ENCODE assay signal across 8 mouse cellular contexts in the genomic region with DNA sequence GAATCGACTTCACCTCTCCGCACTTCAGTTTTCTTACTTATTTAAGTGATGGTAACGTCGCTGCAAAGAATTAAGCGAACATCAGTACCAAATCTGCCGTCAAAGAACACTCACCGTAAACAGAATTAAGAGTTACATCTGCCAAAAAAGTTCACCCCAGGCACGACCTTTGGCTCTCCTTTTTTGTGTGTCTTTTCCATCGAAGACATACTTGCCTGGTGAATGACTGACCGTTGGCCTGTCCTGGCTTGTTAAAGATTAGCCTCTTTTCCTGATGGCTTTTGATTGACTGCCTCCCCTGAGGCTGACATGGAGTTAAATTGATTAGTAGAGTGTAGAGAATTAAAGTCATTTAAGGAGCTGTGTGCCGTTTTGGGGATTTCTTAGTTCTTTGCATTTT. TPM values are rescaled to one million over a fixed set of nuclear protein-coding genes. Genes with fewer than 3 reads are reported as not detected.
DNase-seq lines count a peak whose midpoint lies in the region; ATAC-seq and TF ChIP-seq lines count a peak whose summit lies in the region.

No protein-coding gene starts in this region.

- WGBS in heart, adult 2 months = 36% methylated on average over 11 of the region's 11 CpGs
- 6% methylated on average over 11 of the region's 11 CpGs for WGBS in hindbrain, postnatal 0 days
- 4% methylated on average over 11 of the region's 11 CpGs for WGBS in liver, embryonic 15.5 days (ENCODE audit: insufficient replicate concordance)

- no peaks in the 10 kb centered on the region for H3K4me1 ChIP-seq in heart, adult 2 months (ENCODE audit: control insufficient read depth, insufficient read depth, low read length)
- H3K4me1 ChIP-seq in brown adipose tissue, adult 24 weeks (ENCODE audit: control insufficient read depth, insufficient read depth, insufficient read length, low read length) = peaks cover 3% of the 10 kb centered on the region; the same call in 1 of the 2 replicates
- H3K4me1 ChIP-seq in hindbrain, postnatal 0 days (ENCODE audit: insufficient read depth, low read length) = peaks cover 12% of the 10 kb centered on the region; the same call in 1 of the 2 replicates
- H3K4me1 ChIP-seq in liver, embryonic 15.5 days (replicated peaks) = peaks cover 53% of the 10 kb centered on the region

- no peak for DNase-seq in heart, adult 2 months
- DNase-seq in heart, postnatal 4 days = no peak
- no peak for DNase-seq in hindbrain, postnatal 0 days (ENCODE audit: low spot score)
- no peak for DNase-seq in frontal cortex, postnatal 25 days (ENCODE audit: low spot score in 2 of 2)
- no peak for DNase-seq in left cerebral cortex, postnatal 14 days (ENCODE audit: low spot score in 2 of 2)

- intact Hi-C loops in heart, adult 2 months (cut with DNase I) = no loop called here
- intact Hi-C loops in left cerebral cortex, postnatal 14 days (cut with DNase I) = loop anchor here (5.0 kb wide), 1 partner anchor 800 kb away; no protein-coding TSS in a partner anchor

- H3K9ac ChIP-seq in heart, adult 2 months (ENCODE audit: low read depth, low read length) = no peak overlapping the region
- peak overlapping the region; percentile 55 for H3K9ac ChIP-seq in hindbrain, postnatal 0 days (replicated peaks; ENCODE audit: low read length)
- H3K9ac ChIP-seq in liver, embryonic 15.5 days = peak overlapping the region; percentile 80

- no peaks in the 10 kb centered on the region for H3K27me3 ChIP-seq in heart, adult 2 months (ENCODE audit: control insufficient read depth, insufficient read depth, low read length)
- H3K27me3 ChIP-seq in hindbrain, postnatal 0 days (ENCODE audit: insufficient read depth, low read length) = no peaks in the 10 kb centered on the region
- no peaks in the 10 kb centered on the region for H3K27me3 ChIP-seq in liver, embryonic 15.5 days

- no peaks in the 10 kb centered on the region for H3K9me3 ChIP-seq in hindbrain, postnatal 0 days (ENCODE audit: low read length)
- H3K9me3 ChIP-seq in liver, embryonic 15.5 days (replicated peaks) = no peaks in the 10 kb centered on the region

- H3K4me2 ChIP-seq in hindbrain, postnatal 0 days (ENCODE audit: low read depth, low read length) = peak overlapping the region; percentile 98
- H3K4me2 ChIP-seq in liver, embryonic 15.5 days = peak overlapping the region; percentile 90

- no peaks in the 10 kb centered on the region for H3K79me2 ChIP-seq in heart, adult 2 months (replicated peaks; ENCODE audit: control insufficient read depth, insufficient read depth, low read length)

- no peak overlapping the region for H3K27ac ChIP-seq in heart, adult 2 months
- H3K27ac ChIP-seq in brown adipose tissue, adult 24 weeks (replicated peaks; ENCODE audit: low read depth, low read length) = no peak overlapping the region
- H3K27ac ChIP-seq in hindbrain, postnatal 0 days = no peak overlapping the region
- H3K27ac ChIP-seq in liver, embryonic 15.5 days (replicated peaks) = peak overlapping the region; percentile 90

- no peak for TF ChIP-seq CTCF in heart, adult 2 months (IDR thresholded peaks at IDR 0.05)
- no peak for TF ChIP-seq CTCF in hindbrain, postnatal 0 days (IDR thresholded peaks at IDR 0.05; ENCODE audit: low read depth)

- TF ChIP-seq EP300 in heart, adult 2 months (IDR thresholded peaks at IDR 0.05; ENCODE audit: insufficient read depth, low read depth, low read length) = no peak

- peak overlapping the region; percentile 54 for H3K4me3 ChIP-seq in heart, adult 2 months
- H3K4me3 ChIP-seq in brown adipose tissue, adult 24 weeks (ENCODE audit: insufficient read depth, low read depth, low read length) = peak overlapping the region; percentile 80
- peak overlapping the region; percentile 77 for H3K4me3 ChIP-seq in hindbrain, postnatal 0 days (ENCODE audit: low read length)
- peak overlapping the region; percentile 91 for H3K4me3 ChIP-seq in liver, embryonic 15.5 days (replicated peaks)

- TF ChIP-seq POLR2A in heart, adult 2 months (IDR thresholded peaks at IDR 0.05; ENCODE audit: insufficient read depth, low read depth, low read length) = no peak

- peaks cover 2% of the 10 kb centered on the region; the same call in 1 of the 2 replicates for H3K36me3 ChIP-seq in heart, adult 2 months (ENCODE audit: control insufficient read depth, insufficient read depth, low read length)
- H3K36me3 ChIP-seq in hindbrain, postnatal 0 days (ENCODE audit: insufficient read depth, low read length) = no peaks in the 10 kb centered on the region
- peaks cover 35% of the 10 kb centered on the region for H3K36me3 ChIP-seq in liver, embryonic 15.5 days (replicated peaks)

- no peak for ATAC-seq in hindbrain, postnatal 0 days
- no peak for ATAC-seq in liver, embryonic 15.5 days (ENCODE audit: insufficient read depth)
- no peak for ATAC-seq in frontal cortex, adult (ENCODE audit: low TSS enrichment)

RNA-seq across cellular contexts. Expression of gene Cdca7, which starts 1.3 kb away (rescaled TPM):
- 1 to 10 TPM; 1.2 to 1.9 TPM for total RNA-seq in heart, adult 2 months (2021)
- 2.3 and 2.5 TPM in 2 replicates for polyA plus RNA-seq in heart, adult 2 months (2012; rRNA removed)
- total RNA-seq in heart, postnatal 4 days (2021) = 10 to 100 TPM; 17.1 to 19.3 TPM
- polyA plus RNA-seq in brown adipose tissue, adult 24 weeks (2012; ENCODE audit: insufficient read depth, insufficient read length, missing spikeins) = not detected in 2 replicates
- 17.5 and 21.3 TPM in 2 replicates for total RNA-seq in hindbrain, postnatal 0 days (2014; rRNA removed)
- polyA plus RNA-seq in hindbrain, postnatal 0 days (2015; fragmentation: Nextera tagmentation; extraction: Ambion mirVana) = 12.8 and 14.4 TPM in 2 replicates
- polyA plus RNA-seq in liver, embryonic 15.5 days (2015; fragmentation: Nextera tagmentation; extraction: Ambion mirVana) = 45.1 and 45.5 TPM in 2 replicates
- 1 to 10 TPM; 5.4 to 6.1 TPM for total RNA-seq in left cerebral cortex, postnatal 14 days (2021)
